In the genomic region with DNA sequence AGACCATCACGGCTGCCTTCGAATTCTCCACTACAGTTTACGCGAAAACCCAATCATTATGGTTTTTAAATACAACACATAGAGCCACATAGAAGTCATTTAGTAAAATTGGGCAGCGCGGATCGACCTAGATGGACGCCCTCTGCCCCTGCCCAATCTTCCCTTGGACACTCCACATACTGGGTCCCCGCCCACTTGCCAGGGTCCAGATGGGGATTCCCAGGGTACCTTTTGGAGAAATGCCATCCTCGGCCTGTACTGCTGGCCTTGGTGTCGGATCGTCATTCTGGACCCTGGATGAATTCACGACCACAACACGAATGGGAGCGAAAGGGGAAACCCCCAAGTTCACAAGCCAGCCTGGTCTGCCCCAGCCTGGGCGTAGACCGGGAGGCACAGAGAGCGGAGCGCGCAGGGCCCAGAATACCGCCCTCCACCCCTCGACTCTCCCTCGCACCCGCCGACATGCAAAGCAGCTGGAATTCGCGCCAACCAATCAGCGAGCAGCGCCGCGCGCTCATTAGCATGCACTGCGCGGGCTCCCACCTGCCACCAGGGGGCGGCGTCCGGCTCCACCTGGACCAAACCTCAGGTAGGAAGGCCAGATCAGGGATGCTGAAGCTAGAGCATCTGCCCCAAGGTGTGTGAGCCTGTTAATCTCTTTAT, we compare ENCODE assay signal across 8 mouse cellular contexts. TPM values are rescaled to one million over a fixed set of nuclear protein-coding genes. Genes with fewer than 3 reads are reported as not detected.
DNase-seq lines count a peak whose midpoint lies in the region; ATAC-seq and TF ChIP-seq lines count a peak whose summit lies in the region.

A gene (minus strand): TSS at position 420 of the 666 bp plus-strand sequence.

- H3K36me3 ChIP-seq in C2C12 (ENCODE audit: control insufficient read depth, insufficient read depth) = no peaks in the 10 kb centered on the region
- no peaks in the 10 kb centered on the region for H3K36me3 ChIP-seq in heart, embryonic 11.5 days (ENCODE audit: control insufficient read depth, insufficient read depth, low read length)
- no peaks in the 10 kb centered on the region for H3K36me3 ChIP-seq in kidney, embryonic 15.5 days
- H3K36me3 ChIP-seq in limb, embryonic 15.5 days = no peaks in the 10 kb centered on the region

- no peaks in the 10 kb centered on the region for H3K4me1 ChIP-seq in brown adipose tissue, adult 24 weeks (ENCODE audit: control insufficient read depth, insufficient read depth, insufficient read length, low read length)
- no peaks in the 10 kb centered on the region for H3K4me1 ChIP-seq in heart, embryonic 11.5 days (ENCODE audit: control insufficient read depth, insufficient read depth, low read length)
- H3K4me1 ChIP-seq in kidney, embryonic 15.5 days = peaks cover 8% of the 10 kb centered on the region
- peaks cover 9% of the 10 kb centered on the region; the same call in 1 of the 2 replicates for H3K4me1 ChIP-seq in limb, embryonic 15.5 days

- H3K27ac ChIP-seq in brown adipose tissue, adult 24 weeks (replicated peaks; ENCODE audit: low read depth, low read length) = no peak within 1 kb of the TSS
- H3K27ac ChIP-seq in heart, embryonic 11.5 days (ENCODE audit: low read depth, low read length) = no peak within 1 kb of the TSS
- no peak within 1 kb of the TSS for H3K27ac ChIP-seq in kidney, embryonic 15.5 days
- H3K27ac ChIP-seq in limb, embryonic 15.5 days = no peak within 1 kb of the TSS

- DNase-seq in monocyte, adult 2 months (ENCODE audit: low read depth in 1 of 2, low spot score in 2 of 2) = peak; percentile 20 to 24
- peak; percentile 69 to 79 for DNase-seq in spleen, postnatal 14 days (ENCODE audit: low spot score in 2 of 2)

- H3K4me3 ChIP-seq in C2C12 (ENCODE audit: insufficient read depth, poor library complexity, severe bottlenecking) = no peak within 1 kb of the TSS
- peak within 1 kb of the TSS; percentile 39 for H3K4me3 ChIP-seq in brown adipose tissue, adult 24 weeks (ENCODE audit: insufficient read depth, low read depth, low read length)
- peak within 1 kb of the TSS; percentile 30 for H3K4me3 ChIP-seq in heart, embryonic 11.5 days (ENCODE audit: low read depth, low read length)
- peak within 1 kb of the TSS; percentile 48 for H3K4me3 ChIP-seq in kidney, embryonic 15.5 days (replicated peaks)
- H3K4me3 ChIP-seq in limb, embryonic 15.5 days = peak within 1 kb of the TSS; percentile 47

- no peaks in the 10 kb centered on the region for H3K79me3 ChIP-seq in C2C12 (ENCODE audit: low read depth)

- ATAC-seq in erythroid progenitor cell, adult 5-6 weeks (replicated peaks; ENCODE audit: low FRiP score, poor library complexity, severe bottlenecking) = peak; percentile 98
- peak; percentile 86 for ATAC-seq in heart, embryonic 11.5 days (replicated peaks; ENCODE audit: insufficient number of reproducible peaks, low FRiP score, low TSS enrichment)
- peak; percentile 99 for ATAC-seq in kidney, embryonic 15.5 days (replicated peaks; ENCODE audit: low FRiP score)
- peak; percentile 86 for ATAC-seq in limb, embryonic 15.5 days (ENCODE audit: insufficient number of reproducible peaks, low FRiP score, low TSS enrichment, low read depth)

- TF ChIP-seq CTCF in C2C12 (IDR thresholded peaks at IDR 0.05; ENCODE audit: control insufficient read depth, insufficient read depth, insufficient read length) = peak; percentile 65

- no peaks in the 10 kb centered on the region for H3K9me3 ChIP-seq in heart, embryonic 11.5 days (replicated peaks; ENCODE audit: control insufficient read depth, low read length)
- no peaks in the 10 kb centered on the region for H3K9me3 ChIP-seq in kidney, embryonic 15.5 days (replicated peaks)
- H3K9me3 ChIP-seq in limb, embryonic 15.5 days = no peaks in the 10 kb centered on the region

- no peak within 1 kb of the TSS for H3K9ac ChIP-seq in heart, embryonic 11.5 days (ENCODE audit: low read depth, low read length)
- peak within 1 kb of the TSS; percentile 42 for H3K9ac ChIP-seq in kidney, embryonic 15.5 days
- 0 out of 2 replicates have a peak within 1 kb of the TSS, but pooled peaks have one; percentile 34 for H3K9ac ChIP-seq in limb, embryonic 15.5 days

- no peak within 1 kb of the TSS for H3ac ChIP-seq in C2C12 (ENCODE audit: control insufficient read depth, insufficient read length, low read depth)

- peaks cover 4% of the 10 kb centered on the region for H3K27me3 ChIP-seq in C2C12 (ENCODE audit: control insufficient read depth, insufficient read depth, insufficient read length)
- peaks cover 22% of the 10 kb centered on the region for H3K27me3 ChIP-seq in heart, embryonic 11.5 days (ENCODE audit: control insufficient read depth, insufficient read depth, low read length)
- H3K27me3 ChIP-seq in kidney, embryonic 15.5 days = peaks cover 19% of the 10 kb centered on the region; the same call in 1 of the 2 replicates
- H3K27me3 ChIP-seq in limb, embryonic 15.5 days = no peaks in the 10 kb centered on the region

- no peaks in the 10 kb centered on the region for H3K79me2 ChIP-seq in C2C12 (ENCODE audit: control insufficient read depth, insufficient read depth)

- WGBS in heart, embryonic 11.5 days (ENCODE audit: insufficient replicate concordance) = 8% methylated on average over 37 of the region's 37 CpGs
- WGBS in kidney, embryonic 15.5 days = 4% methylated on average over 37 of the region's 37 CpGs
- WGBS in limb, embryonic 15.5 days = 3% methylated on average over 37 of the region's 37 CpGs

- H3K4me2 ChIP-seq in heart, embryonic 11.5 days = peak within 1 kb of the TSS; percentile 67
- peak within 1 kb of the TSS; percentile 81 for H3K4me2 ChIP-seq in kidney, embryonic 15.5 days
- H3K4me2 ChIP-seq in limb, embryonic 15.5 days = peak within 1 kb of the TSS; percentile 89

TF ChIP-seq in C2C12, 6 proteins besides CTCF, POLR2A, EP300 and RAD21:
- no peak for TF ChIP-seq FOSL1 (IDR thresholded peaks at IDR 0.05; ENCODE audit: insufficient read depth, low read length, poor library complexity, severe bottlenecking)
- TF ChIP-seq MYOD1 (IDR thresholded peaks at IDR 0.05; ENCODE audit: control insufficient read depth, insufficient read length, low read depth) = no peak
- no peak for TF ChIP-seq MAX (IDR thresholded peaks at IDR 0.05)
- no peak for TF ChIP-seq MYOG (IDR thresholded peaks at IDR 0.05; ENCODE audit: control insufficient read depth, extremely low read depth, insufficient read length)
- no peak for TF ChIP-seq USF1 (IDR thresholded peaks at IDR 0.05; ENCODE audit: low read depth)
- TF ChIP-seq CEBPB (IDR thresholded peaks at IDR 0.05; ENCODE audit: low read depth) = no peak

RNA-seq across cellular contexts. Expression of the gene that starts here (rescaled TPM):
- polyA plus RNA-seq in C2C12 (2012; fragmentation: generic; extraction: Trizol) = 0.02 TPM
- not detected in 2 replicates for polyA plus RNA-seq in brown adipose tissue, adult 24 weeks (2012; ENCODE audit: insufficient read depth, insufficient read length, missing spikeins)
- total RNA-seq in erythroid progenitor cell, adult 5-6 weeks (2015; ENCODE audit: low replicate concordance) = not detected in 2 replicates
- total RNA-seq in erythroid progenitor cell, adult 5-6 weeks (2017; ENCODE audit: low replicate concordance) = not detected in 2 replicates
- 0.40 and 0.72 TPM in 2 replicates for polyA plus RNA-seq in heart, embryonic 11.5 days (2014; fragmentation: Nextera tagmentation; extraction: Ambion mirVana)
- 1.3 and 1.8 TPM in 2 replicates for polyA plus RNA-seq in kidney, embryonic 15.5 days (2015; fragmentation: Nextera tagmentation; extraction: Ambion mirVana)
- 3.3 and 3.4 TPM in 2 replicates for polyA plus RNA-seq in limb, embryonic 15.5 days (2015; fragmentation: Nextera tagmentation; extraction: Ambion mirVana)

Comparison
In these comparisons a context has a peak if more than half of its experiments do, and no peak if none do; other contexts are left out.
1. Peak in ATAC-seq in erythroid progenitor cell, adult 5-6 weeks; RNA of the gene not detected or under 1 TPM.
2. Peak in ATAC-seq, H3K4me3 ChIP-seq and H3K4me2 ChIP-seq in heart, embryonic 11.5 days; RNA of the gene not detected or under 1 TPM.